ENCODE assay signal across 8 mouse cellular contexts in genomic region chr3:57625275-57625997, GRCm38 (mm10). TPM values are rescaled to one million over a fixed set of nuclear protein-coding genes. Genes with fewer than 3 reads are reported as not detected.
DNase-seq lines count a peak whose midpoint lies in the region; ATAC-seq lines count a peak whose summit lies in the region.

No protein-coding gene starts in this region.

- H3K36me3 ChIP-seq in hindbrain, embryonic 10.5 days, result no peaks in the 10 kb centered on the region
- no peaks in the 10 kb centered on the region for H3K36me3 ChIP-seq in lung, embryonic 15.5 days

- no peaks in the 10 kb centered on the region for H3K9me3 ChIP-seq in hindbrain, embryonic 10.5 days
- H3K9me3 ChIP-seq in lung, embryonic 15.5 days, result no peaks in the 10 kb centered on the region

- no peaks in the 10 kb centered on the region for H3K27me3 ChIP-seq in hindbrain, embryonic 10.5 days (ENCODE audit: insufficient read depth, poor library complexity, severe bottlenecking)
- no peaks in the 10 kb centered on the region for H3K27me3 ChIP-seq in lung, embryonic 15.5 days

- peak overlapping the region; percentile 23; the same call in 1 of the 2 replicates for H3K9ac ChIP-seq in lung, embryonic 15.5 days

- DNase-seq in MEL-GATA-1-ER (ENCODE audit: extremely low read depth, low read depth), result peak; percentile 58
- peak; percentile 48 to 51 for DNase-seq in cerebellum, adult 18-20 months
- DNase-seq in forelimb bud, embryonic 11.5 days (ENCODE audit: low read depth, low spot score), result peak; percentile 88
- DNase-seq in hindbrain, embryonic 10.5 days (ENCODE audit: low spot score), result peak; percentile 80
- peak; percentile 13 to 72 for DNase-seq in layer of hippocampus, adult 8-10 months (ENCODE audit: low spot score in 2 of 2)
- DNase-seq in ovary, postnatal 10 days (ENCODE audit: low spot score), result peak; percentile 54
- peak; percentile 70 for DNase-seq in thymus, postnatal 4 days

- WGBS in hindbrain, embryonic 10.5 days, result 30% methylated on average over 21 of the region's 21 CpGs
- WGBS in lung, embryonic 15.5 days, result 28% methylated on average over 21 of the region's 21 CpGs

- peaks cover 7% of the 10 kb centered on the region; the same call in 1 of the 2 replicates for H3K4me1 ChIP-seq in hindbrain, embryonic 10.5 days (replicated peaks)
- H3K4me1 ChIP-seq in lung, embryonic 15.5 days, result no peaks in the 10 kb centered on the region

- H3K4me3 ChIP-seq in hindbrain, embryonic 10.5 days, result peak overlapping the region; percentile 31
- H3K4me3 ChIP-seq in lung, embryonic 15.5 days, result peak overlapping the region; percentile 33

- ATAC-seq in lung, embryonic 15.5 days (ENCODE audit: borderline replicate concordance, extremely low read depth, low FRiP score, low TSS enrichment), result peak; percentile 41; the same call in 1 of the 2 replicates

- H3K27ac ChIP-seq in hindbrain, embryonic 10.5 days, result peak overlapping the region; percentile 42; the same call in 1 of the 2 replicates
- H3K27ac ChIP-seq in lung, embryonic 15.5 days, result peak overlapping the region; percentile 49

- H3K4me2 ChIP-seq in lung, embryonic 15.5 days, result peak overlapping the region; percentile 54

RNA-seq across cellular contexts. Expression of gene Commd2, which starts 26.1 kb away (rescaled TPM):
- polyA plus RNA-seq in hindbrain, embryonic 10.5 days (2016; fragmentation: Nextera tagmentation; extraction: Ambion mirVana), result 104 and 110 TPM in 2 replicates
- total RNA-seq in layer of hippocampus, adult 8-10 months (2022), result 10 to 100 TPM; 20.3 to 23.4 (median 22.1) TPM
- polyA plus RNA-seq in lung, embryonic 15.5 days (2015; fragmentation: Nextera tagmentation; extraction: Ambion mirVana), result 88.7 and 94.3 TPM in 2 replicates

RNA-seq across cellular contexts. Expression of gene Wwtr1, which starts 49.7 kb away (rescaled TPM):
- polyA plus RNA-seq in hindbrain, embryonic 10.5 days (2016; fragmentation: Nextera tagmentation; extraction: Ambion mirVana), result 10.6 and 12.0 TPM in 2 replicates
- 10 to 100 TPM; 12.6 to 14.8 (median 13.7) TPM for total RNA-seq in layer of hippocampus, adult 8-10 months (2022)
- polyA plus RNA-seq in lung, embryonic 15.5 days (2015; fragmentation: Nextera tagmentation; extraction: Ambion mirVana), result 23.6 and 25.1 TPM in 2 replicates

Comparison
In these comparisons a context has a peak if more than half of its experiments do, and no peak if none do; other contexts are left out.
1. Peak in every context shown above with its lines: DNase-seq, ATAC-seq, H3K4me3 ChIP-seq and H3K27ac ChIP-seq.